Mouse (Mus musculus): ENCODE results near the gene Kir3dl1. TPM values are rescaled to one million over a fixed set of nuclear protein-coding genes. Genes with fewer than 3 reads are reported as not detected.
"Not testable (repeated sequence)": the region's sequence is repeated elsewhere in the genome, so short reads cannot be mapped to it uniquely, and the experiment has no call there.

Kir3dl1 gene
- not detected in 2 replicates for polyA plus RNA-seq (2014; fragmentation: Nextera tagmentation; extraction: Ambion mirVana)

GRCm38 (mm10) chrX:136517699-136518098, at the start of gene Kir3dl1:
Gene Kir3dl1 (plus strand): TSS chrX:136517999.
- H3K9ac ChIP-seq (replicated peaks; ENCODE audit: low read depth, low read length); H3K4me1 ChIP-seq (ENCODE audit: control insufficient read depth, insufficient read depth, low read length); H3K4me3 ChIP-seq (ENCODE audit: low read depth, low read length); H3K27ac ChIP-seq (ENCODE audit: low read depth, low read length); H3K27me3 ChIP-seq (ENCODE audit: control insufficient read depth, insufficient read depth, low read length); H3K36me3 ChIP-seq (ENCODE audit: control insufficient read depth, insufficient read depth, low read length); ATAC-seq (ENCODE audit: low read depth); H3K9me3 ChIP-seq (ENCODE audit: control insufficient read depth, low read length); H3K4me2 ChIP-seq (ENCODE audit: low read depth, low read length): not testable (repeated sequence)
- WGBS, result 73% methylated on average over 4 of the region's 4 CpGs

- H3K4me2 ChIP-seq (ENCODE audit: low read depth, low read length); H3K9me3 ChIP-seq (ENCODE audit: control insufficient read depth, low read length); H3K27ac ChIP-seq (ENCODE audit: low read depth, low read length); H3K4me3 ChIP-seq (ENCODE audit: low read depth, low read length); ATAC-seq (ENCODE audit: low read depth); H3K36me3 ChIP-seq (ENCODE audit: control insufficient read depth, insufficient read depth, low read length); H3K27me3 ChIP-seq (ENCODE audit: control insufficient read depth, insufficient read depth, low read length); H3K9ac ChIP-seq (replicated peaks; ENCODE audit: low read depth, low read length); H3K4me1 ChIP-seq (ENCODE audit: control insufficient read depth, insufficient read depth, low read length): not testable (repeated sequence)
- 86% methylated on average over 1 of the region's 1 CpGs for WGBS
These were observed 26.2 kb downstream of the Kir3dl1 start, which contains the start of gene Kir3dl2 for GRCm38 (mm10) chrX:136543956-136544355. Gene Kir3dl2 (minus strand): TSS chrX:136544056.

- H3K27me3 ChIP-seq (ENCODE audit: control insufficient read depth, insufficient read depth, low read length); H3K36me3 ChIP-seq (ENCODE audit: control insufficient read depth, insufficient read depth, low read length); H3K27ac ChIP-seq (ENCODE audit: low read depth, low read length); H3K9ac ChIP-seq (replicated peaks; ENCODE audit: low read depth, low read length); H3K9me3 ChIP-seq (ENCODE audit: control insufficient read depth, low read length); H3K4me1 ChIP-seq (ENCODE audit: control insufficient read depth, insufficient read depth, low read length); H3K4me2 ChIP-seq (ENCODE audit: low read depth, low read length); H3K4me3 ChIP-seq (ENCODE audit: low read depth, low read length); ATAC-seq (ENCODE audit: low read depth): not testable (repeated sequence)
- WGBS, result 93% methylated on average over 9 of the region's 9 CpGs
These were observed 51.3 kb downstream of the Kir3dl1 start for GRCm38 (mm10) chrX:136569094-136569493.

Other genes with a start within 250 kb of the Kir3dl1 start
- gene Bex3, start 247.7 kb upstream of the Kir3dl1 start, polyA plus RNA-seq (2014; fragmentation: Nextera tagmentation; extraction: Ambion mirVana), result 770 and 849 TPM in 2 replicates
- not detected in 2 replicates for gene Kir3dl2, start 26.1 kb downstream of the Kir3dl1 start, polyA plus RNA-seq (2014; fragmentation: Nextera tagmentation; extraction: Ambion mirVana)
- 28.0 and 51.9 TPM in 2 replicates for gene Tceal3, start 72.8 kb downstream of the Kir3dl1 start, polyA plus RNA-seq (2014; fragmentation: Nextera tagmentation; extraction: Ambion mirVana)
- gene Tceal1, start 190.0 kb downstream of the Kir3dl1 start, polyA plus RNA-seq (2014; fragmentation: Nextera tagmentation; extraction: Ambion mirVana), result 22.6 and 27.9 TPM in 2 replicates
- 525 and 546 TPM in 2 replicates for gene Morf4l2, start 225.7 kb downstream of the Kir3dl1 start, polyA plus RNA-seq (2014; fragmentation: Nextera tagmentation; extraction: Ambion mirVana)

Measured in neural tube, embryonic 14.5 days (tissue).